Comparison of ENCODE assay signal across 10 mouse cellular contexts in genomic region chr7:25815571-25815970, GRCm38 (mm10). TPM values are rescaled to one million over a fixed set of nuclear protein-coding genes. Genes with fewer than 3 reads are reported as not detected.
DNase-seq lines count a peak whose midpoint lies in the region; ATAC-seq lines count a peak whose summit lies in the region.
"Had no signal": no experiment of that assay in that cellular context is flagged by ENCODE, and none has a peak within 500 bp of the region (broad histone marks: within the 10 kb centered on the region; RNA-seq: fewer than 3 reads in every experiment).

No protein-coding gene starts in this region.

- peak overlapping the region; percentile 87 for H3K4me2 ChIP-seq in kidney, embryonic 14.5 days (replicated peaks; ENCODE audit: low read depth, low read length)
- peak overlapping the region; percentile 88 for H3K4me2 ChIP-seq in embryonic facial prominence, embryonic 12.5 days (replicated peaks)
- H3K4me2 ChIP-seq in hindbrain, embryonic 13.5 days = peak overlapping the region; percentile 77
- H3K4me2 ChIP-seq in midbrain, embryonic 14.5 days (ENCODE audit: low read length) = peak overlapping the region; percentile 90

- 0 out of 2 replicates have a peak, but pooled peaks cover 12% of the 10 kb centered on the region for H3K4me1 ChIP-seq in kidney, embryonic 14.5 days (ENCODE audit: control insufficient read depth, insufficient read depth, low read length)
- H3K4me1 ChIP-seq in embryonic facial prominence, embryonic 12.5 days = peaks cover 10% of the 10 kb centered on the region
- H3K4me1 ChIP-seq in hindbrain, embryonic 13.5 days (replicated peaks) = peaks cover 15% of the 10 kb centered on the region
- peaks cover 9% of the 10 kb centered on the region; the same call in 1 of the 2 replicates for H3K4me1 ChIP-seq in midbrain, embryonic 14.5 days (ENCODE audit: control insufficient read depth, insufficient read depth, low read length)

- H3K9ac ChIP-seq in kidney, embryonic 14.5 days (ENCODE audit: low read depth, low read length) = peak overlapping the region; percentile 61
- peak overlapping the region; percentile 63; the same call in 1 of the 2 replicates for H3K9ac ChIP-seq in embryonic facial prominence, embryonic 12.5 days
- H3K9ac ChIP-seq in hindbrain, embryonic 13.5 days = no peak overlapping the region
- H3K9ac ChIP-seq in midbrain, embryonic 14.5 days (replicated peaks; ENCODE audit: low read length) = no peak overlapping the region; the same call in 1 of the 2 replicates

- H3K9me3 ChIP-seq in kidney, embryonic 14.5 days (ENCODE audit: control insufficient read depth, low read length) = no peaks in the 10 kb centered on the region
- H3K9me3 ChIP-seq in embryonic facial prominence, embryonic 12.5 days = no peaks in the 10 kb centered on the region
- H3K9me3 ChIP-seq in hindbrain, embryonic 13.5 days = no peaks in the 10 kb centered on the region
- H3K9me3 ChIP-seq in midbrain, embryonic 14.5 days (ENCODE audit: control insufficient read depth, low read length) = no peaks in the 10 kb centered on the region

- peak; percentile 7; the same call in 1 of the 2 replicates for ATAC-seq in kidney, embryonic 14.5 days (ENCODE audit: low FRiP score, low TSS enrichment)
- ATAC-seq in embryonic facial prominence, embryonic 12.5 days (ENCODE audit: insufficient number of reproducible peaks, insufficient read depth, low FRiP score, low TSS enrichment) = no peak
- 0 out of 2 replicates have a peak, but pooled peaks have one; percentile 13 for ATAC-seq in hindbrain, embryonic 13.5 days (ENCODE audit: low FRiP score)
- ATAC-seq in midbrain, embryonic 14.5 days (ENCODE audit: low FRiP score, low TSS enrichment) = no peak
- no peak for ATAC-seq in CD4-positive, CD25-positive, alpha-beta regulatory T cell, adult 4 months

- H3K36me3 ChIP-seq in kidney, embryonic 14.5 days (ENCODE audit: control insufficient read depth, insufficient read depth, low read length) = no peaks in the 10 kb centered on the region
- H3K36me3 ChIP-seq in embryonic facial prominence, embryonic 12.5 days = no peaks in the 10 kb centered on the region
- H3K36me3 ChIP-seq in hindbrain, embryonic 13.5 days = no peaks in the 10 kb centered on the region
- no peaks in the 10 kb centered on the region for H3K36me3 ChIP-seq in midbrain, embryonic 14.5 days (ENCODE audit: control insufficient read depth, insufficient read depth, low read length)

- H3K27me3 ChIP-seq in kidney, embryonic 14.5 days (ENCODE audit: control insufficient read depth, insufficient read depth, low read length) = no peaks in the 10 kb centered on the region
- peaks cover 14% of the 10 kb centered on the region; the same call in 1 of the 2 replicates for H3K27me3 ChIP-seq in embryonic facial prominence, embryonic 12.5 days
- H3K27me3 ChIP-seq in hindbrain, embryonic 13.5 days = peaks cover 28% of the 10 kb centered on the region
- H3K27me3 ChIP-seq in midbrain, embryonic 14.5 days (ENCODE audit: control insufficient read depth, insufficient read depth, low read length) = peaks cover 11% of the 10 kb centered on the region

- H3K27ac ChIP-seq in kidney, embryonic 14.5 days (ENCODE audit: low read depth, low read length) = no peak overlapping the region
- H3K27ac ChIP-seq in embryonic facial prominence, embryonic 12.5 days = no peak overlapping the region
- H3K27ac ChIP-seq in hindbrain, embryonic 13.5 days = no peak overlapping the region
- no peak overlapping the region for H3K27ac ChIP-seq in midbrain, embryonic 14.5 days (replicated peaks; ENCODE audit: low read depth, low read length)
- H3K27ac ChIP-seq: layer of hippocampus, adult 2 months had no signal

- DNase-seq in kidney, adult 18-20 months = no peak
- DNase-seq in midbrain, embryonic 14.5 days = no peak
- DNase-seq in layer of hippocampus, postnatal 14 days (ENCODE audit: low spot score in 2 of 2) = no peak
- no peak for DNase-seq in cerebellum, adult 9-10 months

- H3K4me3 ChIP-seq in kidney, embryonic 14.5 days (ENCODE audit: low read length) = peak overlapping the region; percentile 49
- H3K4me3 ChIP-seq in embryonic facial prominence, embryonic 12.5 days = peak overlapping the region; percentile 46
- peak overlapping the region; percentile 52; the same call in 1 of the 2 replicates for H3K4me3 ChIP-seq in hindbrain, embryonic 13.5 days
- H3K4me3 ChIP-seq in midbrain, embryonic 14.5 days (replicated peaks; ENCODE audit: low read depth, low read length) = peak overlapping the region; percentile 45; the same call in 1 of the 2 replicates
- H3K4me3 ChIP-seq: myocyte had no signal

- WGBS in kidney, embryonic 14.5 days = 15% methylated on average over 7 of the region's 7 CpGs
- WGBS in embryonic facial prominence, embryonic 12.5 days = 21% methylated on average over 7 of the region's 7 CpGs
- 29% methylated on average over 7 of the region's 7 CpGs for WGBS in hindbrain, embryonic 13.5 days
- 24% methylated on average over 7 of the region's 7 CpGs for WGBS in midbrain, embryonic 14.5 days

RNA-seq across cellular contexts. Expression of gene Cyp2s1, which starts 1.1 kb away (rescaled TPM):
- 9.3 and 13.4 TPM in 2 replicates for polyA plus RNA-seq in kidney, embryonic 14.5 days (2014; fragmentation: Nextera tagmentation; extraction: Ambion mirVana)
- polyA plus RNA-seq in embryonic facial prominence, embryonic 12.5 days (2016; fragmentation: Nextera tagmentation; extraction: Ambion mirVana) = 4.2 and 5.3 TPM in 2 replicates
- polyA plus RNA-seq in hindbrain, embryonic 13.5 days (2015; fragmentation: Nextera tagmentation; extraction: Ambion mirVana) = 1.4 and 2.1 TPM in 2 replicates
- polyA plus RNA-seq in midbrain, embryonic 14.5 days (2014; fragmentation: Nextera tagmentation; extraction: Ambion mirVana) = 1.4 and 2.1 TPM in 2 replicates
- total RNA-seq in layer of hippocampus, postnatal 14 days (2021) = 1 to 10 TPM; 1.3 to 1.9 TPM
- 1 to 10 TPM; 2.1 to 3.0 TPM for polyA plus RNA-seq in CD4-positive, CD25-positive, alpha-beta regulatory T cell, adult 4 months (2017; shearing (Covaris generic))

RNA-seq across cellular contexts. Expression of gene Axl, which starts 27.1 kb away (rescaled TPM):
- 75.3 and 75.5 TPM in 2 replicates for polyA plus RNA-seq in kidney, embryonic 14.5 days (2014; fragmentation: Nextera tagmentation; extraction: Ambion mirVana)
- polyA plus RNA-seq in embryonic facial prominence, embryonic 12.5 days (2016; fragmentation: Nextera tagmentation; extraction: Ambion mirVana) = 71.1 and 76.0 TPM in 2 replicates
- 21.9 and 22.2 TPM in 2 replicates for polyA plus RNA-seq in hindbrain, embryonic 13.5 days (2015; fragmentation: Nextera tagmentation; extraction: Ambion mirVana)
- 9.3 and 20.2 TPM in 2 replicates for polyA plus RNA-seq in midbrain, embryonic 14.5 days (2014; fragmentation: Nextera tagmentation; extraction: Ambion mirVana)
- total RNA-seq in layer of hippocampus, postnatal 14 days (2021) = 10 to 100 TPM; 46.7 to 47.9 TPM
- 10 to 100 TPM; 17.8 to 34.4 TPM for polyA plus RNA-seq in CD4-positive, CD25-positive, alpha-beta regulatory T cell, adult 4 months (2017; shearing (Covaris generic))

Comparison
In these comparisons a context has a peak if more than half of its experiments do, and no peak if none do; other contexts are left out.
1. ATAC-seq: peak in kidney, embryonic 14.5 days (single experiment) and hindbrain, embryonic 13.5 days (single experiment); none in embryonic facial prominence, embryonic 12.5 days (single experiment), midbrain, embryonic 14.5 days (single experiment) and CD4-positive, CD25-positive, alpha-beta regulatory T cell, adult 4 months (single experiment).
2. H3K9ac ChIP-seq: peak in kidney, embryonic 14.5 days (single experiment) and embryonic facial prominence, embryonic 12.5 days (single experiment); none in hindbrain, embryonic 13.5 days (single experiment) and midbrain, embryonic 14.5 days (single experiment).
3. Peak in every context shown above with its lines, with median percentiles within 50 percentile points of each other: H3K4me2 ChIP-seq and H3K4me3 ChIP-seq.